Mouse (Mus musculus) CD4-positive helper T cell, adult 2 months (primary cell): Measurements from ENCODE around the gene Baiap2.

Experiments
- DNase-seq: peaks from one replicate; pipeline ENCODE4 v3.0.0-alpha.2; 2012; ENCODE audit warnings: low read depth, missing footprints, low spot score

Baiap2 gene

DNA sequence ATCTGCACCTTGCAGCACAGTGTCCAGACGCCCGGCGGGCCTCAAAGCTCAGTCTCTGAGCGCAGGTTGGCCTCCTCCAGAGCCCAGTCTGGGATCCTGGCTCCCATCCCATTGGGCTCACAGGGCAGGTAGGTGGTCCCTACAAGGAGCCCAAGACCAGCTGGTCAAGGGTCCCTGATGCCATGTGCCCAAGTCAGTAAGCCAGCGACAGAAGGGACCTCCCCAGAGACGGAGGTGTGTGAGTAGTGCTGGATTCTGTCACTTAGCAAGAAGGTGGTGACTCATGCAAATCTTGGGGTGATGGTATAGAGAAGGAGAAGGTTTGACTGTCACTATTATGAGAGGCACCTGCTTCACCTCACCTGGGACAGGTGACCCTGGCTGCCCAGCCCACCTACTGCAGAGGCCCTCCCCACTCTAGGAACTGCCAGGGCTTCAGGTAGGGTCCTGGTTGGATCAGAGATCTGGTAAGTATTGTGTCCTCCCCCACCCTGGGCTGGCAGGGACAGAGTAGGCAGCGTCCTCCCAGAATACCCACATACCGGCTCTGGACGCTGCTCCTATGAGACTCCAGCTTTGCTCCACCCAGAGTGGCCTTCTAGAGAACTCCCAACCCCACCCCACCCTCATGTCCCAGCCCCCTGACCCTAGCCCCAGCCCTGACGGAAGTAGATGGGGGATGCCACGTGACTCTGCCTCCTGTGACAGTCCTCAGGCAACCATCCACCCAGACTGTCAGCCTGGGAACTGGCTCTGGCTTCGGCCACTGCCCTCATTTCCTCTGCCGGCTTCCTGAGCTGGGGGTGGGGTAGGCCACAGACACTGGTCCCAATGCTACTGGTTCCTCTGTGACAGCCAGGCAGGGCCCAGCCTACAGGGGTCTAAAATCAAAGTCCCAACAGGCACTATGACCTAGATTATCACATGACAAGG, 98.9 kb downstream of the Baiap2 start:
- DNase-seq, result no peak

DNA sequence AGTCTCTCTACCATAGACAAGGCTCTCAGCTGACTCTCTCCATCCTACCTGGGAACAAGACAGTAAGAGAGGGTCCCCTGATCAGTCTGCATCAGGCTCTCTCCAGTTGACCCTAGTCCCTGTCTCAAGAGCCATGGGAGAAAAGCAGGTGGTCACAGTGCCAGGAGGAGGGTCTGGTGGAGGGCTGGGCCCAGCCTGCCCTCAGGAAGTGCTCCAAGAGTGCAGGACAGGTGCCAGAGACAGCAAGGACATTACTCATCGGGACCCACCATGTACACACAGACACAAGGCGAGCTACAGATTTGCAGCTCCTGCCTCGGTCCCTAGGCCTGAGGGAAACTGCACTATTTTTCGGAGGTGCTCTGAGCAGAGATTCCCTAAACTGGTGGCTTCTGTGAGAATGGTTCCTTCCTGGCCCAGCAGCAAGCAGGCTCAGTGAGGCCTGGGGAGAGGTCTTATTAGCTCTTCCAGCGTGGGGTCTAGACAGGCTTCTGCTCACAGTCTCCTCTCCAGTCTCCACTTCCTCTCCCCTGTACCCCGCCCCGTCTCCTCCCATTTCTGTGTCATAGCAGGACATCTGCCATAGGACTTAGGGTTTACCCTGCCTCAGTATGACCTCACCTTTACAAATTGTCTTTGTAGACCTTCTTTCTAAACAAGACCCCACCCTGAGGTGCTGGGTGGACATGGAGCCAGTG, 99.7 kb downstream of the Baiap2 start:
- DNase-seq, result no peak

DNA sequence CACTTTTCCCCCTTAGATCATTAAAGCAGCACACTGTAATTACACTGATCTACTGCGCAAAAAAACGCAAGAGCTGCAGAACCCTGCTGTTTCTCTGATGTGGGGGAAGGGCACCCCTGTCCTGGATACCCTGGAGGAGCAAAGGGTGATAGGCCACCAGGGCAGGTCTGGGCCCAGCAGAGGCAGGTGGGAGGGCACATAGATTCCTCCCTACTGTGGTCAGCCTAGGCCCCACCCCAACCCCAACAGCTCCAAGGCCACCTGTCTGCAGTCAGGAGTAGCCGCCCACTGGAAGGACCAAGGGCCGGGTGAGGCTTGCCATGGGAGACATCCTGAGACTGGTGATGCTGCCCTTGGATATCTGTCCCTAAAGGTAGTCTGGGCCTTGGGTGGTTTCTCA, 102.8 kb downstream of the Baiap2 start:
- DNase-seq, result no peak

DNA sequence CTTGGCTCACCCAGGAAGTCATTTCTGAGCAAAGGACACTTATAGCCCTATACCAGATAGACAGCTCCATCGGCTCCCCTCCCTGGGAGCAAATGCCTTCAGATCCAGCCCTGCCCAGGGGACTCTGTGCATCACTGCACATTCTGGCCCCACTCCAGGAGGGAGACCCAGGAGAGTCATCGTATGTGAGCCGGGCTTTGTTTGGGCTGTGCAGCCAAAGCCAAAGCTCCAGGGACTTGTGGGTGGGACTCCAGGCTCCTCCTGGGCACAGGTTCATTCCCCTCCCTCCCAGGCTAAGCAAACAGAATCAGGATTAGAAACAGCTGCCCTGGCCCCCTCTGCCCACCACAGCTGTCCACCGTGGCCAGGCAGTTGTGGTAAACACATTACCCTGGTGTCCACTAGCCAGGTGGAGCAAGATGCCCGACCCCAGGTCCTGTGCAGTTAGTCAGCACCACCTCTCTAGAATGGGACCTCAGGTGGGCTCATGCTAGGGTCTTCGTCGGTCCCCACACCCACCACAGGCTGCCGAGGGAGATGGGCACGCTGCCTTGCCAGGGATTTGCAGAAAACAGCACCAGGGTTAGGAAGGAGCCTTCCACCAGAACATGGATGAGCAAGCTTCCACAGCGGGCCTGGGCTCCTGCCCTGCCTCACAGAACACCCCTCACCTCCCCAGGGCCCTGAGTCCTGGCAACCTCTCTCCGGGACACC, 103.4 kb downstream of the Baiap2 start:
- DNase-seq, result no peak

DNA sequence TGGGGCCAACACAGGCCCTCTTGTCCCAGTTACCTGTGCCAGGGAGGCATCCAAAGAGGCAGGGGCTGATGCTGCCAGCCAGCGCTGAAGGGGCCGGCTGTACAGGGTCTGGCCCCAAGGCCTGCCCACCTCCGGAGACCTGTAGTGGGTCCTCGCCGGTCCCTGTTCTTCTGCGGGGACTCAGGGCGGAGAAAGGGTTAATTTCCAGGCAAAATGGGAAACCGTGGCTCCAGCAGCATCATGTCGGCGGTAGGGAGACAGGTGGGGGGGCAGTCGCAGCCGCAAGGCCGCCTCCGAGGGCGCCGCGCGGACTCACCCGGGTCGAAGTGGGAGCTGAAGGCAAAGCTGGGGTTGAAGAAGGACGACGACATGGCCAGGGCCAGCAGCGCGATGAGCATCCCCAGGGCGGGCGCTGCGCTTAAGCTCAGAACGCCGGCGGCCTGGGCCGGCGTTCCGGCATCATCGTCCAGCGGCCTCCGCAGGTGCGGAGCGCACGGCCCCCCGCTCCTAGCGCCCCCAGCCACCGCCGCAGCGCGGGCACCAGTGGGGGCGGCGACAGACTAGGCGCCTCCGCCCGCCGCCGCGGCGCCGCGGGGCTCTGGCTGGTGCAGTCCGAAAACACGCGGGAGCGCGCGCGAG, 104.1 kb downstream of the Baiap2 start, which contains the start of gene Aatk:
Gene Aatk, minus strand, starts transcription at position 615 of the 639 bp plus-strand sequence.
- DNase-seq, result no peak

DNA sequence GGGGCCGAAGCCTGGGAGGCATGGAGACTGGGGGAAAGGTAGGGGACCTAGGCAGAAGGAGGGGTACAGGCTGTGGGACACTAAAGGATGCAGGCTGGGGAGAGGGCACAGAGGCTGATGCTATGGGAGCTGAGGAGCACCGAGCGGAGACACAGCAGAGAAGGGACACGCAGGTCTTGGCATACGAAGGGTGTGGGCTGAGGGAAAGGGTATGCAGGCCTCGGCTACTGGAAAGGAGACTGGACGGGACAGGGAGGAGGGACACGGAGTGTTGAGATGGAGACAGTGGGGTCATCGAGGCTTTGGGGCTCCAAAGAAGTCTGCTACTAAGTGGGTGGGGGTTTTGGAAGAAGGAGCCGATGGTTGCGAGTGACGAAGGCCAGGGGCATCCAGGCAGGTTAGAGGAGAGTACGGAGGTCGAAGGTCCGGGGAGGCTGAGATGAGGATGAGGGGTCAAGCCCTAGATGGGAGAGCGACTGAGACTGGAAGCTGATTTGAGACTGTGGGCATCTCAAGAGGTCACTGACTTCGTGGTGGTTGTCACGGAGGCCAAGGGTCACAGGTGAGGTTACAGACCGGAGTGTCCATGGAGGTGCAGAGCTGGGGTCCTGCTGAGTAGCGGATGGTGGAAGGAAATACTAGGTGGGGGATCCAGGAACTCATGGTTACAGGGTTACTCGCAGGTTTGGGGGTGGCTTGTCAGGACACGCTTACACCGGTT, 105.1 kb downstream of the Baiap2 start:
- DNase-seq, result no peak

DNA sequence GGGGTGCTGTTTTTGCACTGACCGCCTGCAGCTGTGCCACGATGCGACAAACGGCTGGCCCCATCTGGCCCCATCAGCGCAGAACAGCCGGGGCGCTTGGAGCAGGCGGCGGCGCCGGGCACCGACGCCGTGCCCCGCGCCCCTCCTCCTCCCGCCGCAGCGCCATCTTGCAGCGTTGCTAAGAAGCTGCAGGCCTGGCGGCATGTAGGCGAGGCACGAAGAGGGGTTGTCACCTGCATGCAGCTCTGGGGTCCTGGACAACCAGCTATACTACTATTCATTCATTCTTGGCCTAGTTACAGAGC, 105.6 kb downstream of the Baiap2 start:
- no peak for DNase-seq

DNA sequence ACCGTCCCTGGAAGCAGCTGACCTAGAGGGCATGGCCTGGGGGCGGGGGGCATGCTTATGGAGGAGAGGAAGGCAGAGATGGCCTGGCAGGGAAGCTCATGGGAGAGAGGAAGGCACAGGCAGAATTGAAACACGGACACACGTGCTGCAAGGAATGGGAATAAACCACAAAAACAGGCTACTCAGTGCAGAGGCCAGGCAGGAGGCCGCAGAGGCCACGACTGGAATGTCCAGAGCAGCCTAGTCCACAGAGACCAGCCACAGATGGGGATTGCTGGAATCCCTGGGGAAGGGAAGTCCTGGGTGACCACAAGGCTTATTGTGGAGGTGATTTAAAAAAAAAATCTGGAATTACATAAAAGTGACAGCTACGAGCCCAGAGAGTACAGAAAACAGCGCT, 106.5 kb downstream of the Baiap2 start:
- no peak for DNase-seq

DNA sequence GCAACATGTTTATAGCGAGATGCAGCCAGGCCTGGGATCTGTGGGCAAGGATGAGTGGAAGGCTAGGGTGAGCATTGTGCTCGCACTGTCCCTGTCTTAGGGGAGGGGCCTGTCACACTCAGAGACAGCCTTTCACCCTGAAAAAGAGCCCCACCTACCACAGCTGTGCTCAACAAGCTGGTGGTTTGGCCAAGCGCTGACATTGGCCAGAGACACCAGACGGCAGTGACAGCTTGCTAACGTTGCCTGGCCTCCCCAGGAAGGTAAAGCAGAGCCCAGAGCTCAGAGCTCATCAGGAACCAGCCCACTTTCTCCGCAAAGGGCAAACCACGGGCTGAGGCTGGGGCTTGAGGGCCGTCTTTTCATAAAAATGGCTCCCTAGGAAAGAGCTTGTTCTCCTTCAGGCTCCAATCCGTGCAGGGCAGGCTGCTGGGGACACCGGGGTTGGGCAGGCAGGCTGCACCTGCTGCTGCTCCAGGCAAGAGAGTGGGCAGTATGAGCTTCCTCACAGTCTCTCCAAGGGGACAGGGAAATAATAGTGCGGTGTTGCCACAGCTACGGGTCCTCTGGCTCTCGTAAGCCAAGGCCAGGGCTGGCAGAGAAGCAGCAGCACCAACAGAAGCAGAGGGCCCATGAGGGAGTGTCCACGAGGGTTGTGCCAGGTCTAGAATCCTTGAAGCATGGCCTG, 108.7 kb downstream of the Baiap2 start:
- no peak for DNase-seq

DNA sequence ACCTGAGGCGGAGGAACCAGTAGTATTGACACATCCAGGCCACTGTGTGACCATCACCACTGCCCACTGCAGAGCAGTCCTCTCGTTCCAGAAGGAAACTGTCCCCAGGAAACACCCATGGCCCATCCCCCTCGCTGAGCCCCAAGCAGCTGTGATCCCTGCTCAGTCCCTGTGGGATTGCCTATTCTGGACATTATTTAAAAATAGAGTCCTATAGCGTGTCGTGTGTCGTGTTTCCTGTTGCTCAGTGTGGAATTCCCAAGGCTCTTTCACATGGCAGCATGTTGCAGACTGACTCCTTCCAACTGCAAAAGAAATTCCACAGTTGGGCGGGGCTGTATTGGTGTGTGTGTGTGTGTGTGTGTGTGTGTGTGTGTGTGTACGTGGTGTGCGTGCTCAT, 109.7 kb downstream of the Baiap2 start:
- no peak for DNase-seq

DNA sequence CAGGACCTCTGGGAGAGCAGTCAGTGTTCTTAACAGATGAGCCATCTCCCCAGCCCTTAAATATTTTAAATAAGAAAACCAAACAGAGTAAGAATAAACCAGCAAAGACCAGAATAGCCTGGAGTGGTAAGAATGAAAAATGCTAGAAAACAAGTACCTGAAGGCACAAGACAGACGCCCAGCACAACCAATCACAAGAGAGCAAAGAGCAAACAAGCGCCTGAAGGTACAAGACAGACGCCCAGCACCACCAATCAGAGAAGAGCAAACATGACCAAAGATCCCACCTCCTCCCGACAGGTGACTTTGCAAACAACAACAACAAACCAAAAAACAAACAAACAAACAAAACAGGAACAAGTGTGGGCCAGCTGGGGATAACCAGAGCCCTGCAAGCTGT, 111.3 kb downstream of the Baiap2 start:
- no peak for DNase-seq

DNA sequence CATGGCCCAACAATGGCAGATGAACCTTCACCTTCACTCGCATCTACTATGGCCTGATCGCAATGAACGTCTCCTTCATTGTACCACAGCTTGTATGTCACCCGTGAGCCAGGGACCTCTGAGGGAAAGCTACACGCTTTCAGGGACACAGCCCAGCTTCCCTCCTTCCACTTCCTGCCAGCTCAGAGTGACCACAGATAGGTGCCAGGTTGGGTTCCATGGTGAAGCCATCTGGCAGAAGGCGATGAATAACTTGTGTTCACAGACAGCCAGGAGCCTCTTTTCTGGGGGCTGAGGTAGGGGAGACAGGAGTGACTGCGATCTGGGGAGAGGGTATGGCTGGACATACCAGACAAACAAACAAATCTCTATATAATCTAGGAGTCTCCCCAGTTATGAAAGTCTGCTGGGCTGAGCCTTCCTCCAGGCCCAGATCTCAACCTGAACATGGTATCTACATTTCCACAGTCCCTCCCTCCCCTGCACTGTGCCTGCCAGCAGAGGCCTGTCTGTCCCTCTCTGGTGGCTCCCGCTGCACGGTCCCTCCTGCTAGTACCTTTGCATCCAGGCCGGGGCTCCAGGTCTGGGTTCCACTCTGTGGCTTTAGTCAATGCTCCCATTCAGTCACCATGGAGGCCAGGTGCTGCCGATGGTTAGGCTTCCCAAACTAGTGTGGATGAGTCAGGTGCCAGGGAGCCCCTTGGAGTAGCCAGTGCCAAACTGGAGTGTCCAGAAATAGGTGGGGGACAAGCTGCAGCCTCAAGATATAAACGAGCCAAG, 113.6 kb downstream of the Baiap2 start:
- DNase-seq, result no peak
